Mouse (Mus musculus) c-Kit-positive CD71-positive TER-119-positive erythroid progenitor cells, embryonic 14.5 days (primary cell): ENCODE results near the gene Treml4.

Source experiments
- DNase-seq: peaks from one replicate; pipeline ENCODE4 v3.0.0-alpha.2; 2013; ENCODE audit warnings: low spot score

Treml4 gene

GRCm38 (mm10) chr17:48263741-48264362 is at the start of gene Treml4:
Gene Treml4 (plus strand): TSS chr17:48264295.
- no peak for DNase-seq

DNA sequence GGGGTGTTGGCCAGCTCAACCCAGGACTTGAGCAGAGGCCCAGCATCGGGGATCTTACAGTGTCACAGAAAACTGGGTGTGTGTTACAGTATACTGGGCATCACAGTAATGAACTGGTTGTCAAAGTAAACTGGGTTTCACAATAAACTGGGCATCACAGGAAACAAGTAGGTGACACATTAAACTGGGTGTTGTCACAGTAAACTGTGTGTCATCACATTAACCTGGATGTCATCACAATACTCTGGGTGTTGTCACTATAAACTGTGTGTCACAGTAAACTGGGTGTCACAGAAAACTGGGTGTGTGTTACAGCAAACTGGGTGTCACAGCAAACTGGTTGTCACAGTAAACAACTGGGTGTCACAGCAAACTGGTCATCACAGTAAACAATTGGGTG is 48.7 kb upstream of the Treml4 start:
- DNase-seq, result no peak

- no peak for DNase-seq
These were observed 33.4 kb upstream of the Treml4 start for GRCm38 (mm10) chr17:48230680-48231079.

GRCm38 (mm10) chr17:48232518-48232917 is 31.6 kb upstream of the Treml4 start, which contains the start of gene Trem1:
Gene Trem1 (plus strand): TSS chr17:48232768.
- no peak for DNase-seq

GRCm38 (mm10) chr17:48233789-48234188 is 30.3 kb upstream of the Treml4 start:
- no peak for DNase-seq

GRCm38 (mm10) chr17:48234550-48234949 is 29.5 kb upstream of the Treml4 start:
- no peak for DNase-seq

- no peak for DNase-seq
These were observed 28.2 kb upstream of the Treml4 start for GRCm38 (mm10) chr17:48235773-48236370.

DNA sequence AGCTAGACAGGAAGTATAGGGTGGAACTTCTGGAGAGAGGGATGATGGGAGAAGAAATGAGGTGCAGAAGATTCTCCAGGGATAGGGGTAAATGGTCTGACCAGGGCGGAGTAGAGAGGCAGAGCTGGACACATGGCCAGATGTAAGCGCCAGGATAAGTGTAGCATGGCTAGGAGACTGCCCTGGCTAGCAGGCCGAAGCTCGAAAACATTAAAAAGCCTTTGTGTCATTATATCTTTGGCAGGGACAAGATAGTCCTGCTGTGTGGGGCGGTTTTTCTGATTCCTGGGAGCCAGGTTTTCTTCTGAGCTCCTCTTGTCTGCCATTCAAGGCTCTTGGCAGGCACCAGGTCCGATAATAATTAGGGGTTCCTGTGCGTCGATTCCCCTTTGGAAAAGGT is 26.5 kb upstream of the Treml4 start:
- no peak for DNase-seq

DNA sequence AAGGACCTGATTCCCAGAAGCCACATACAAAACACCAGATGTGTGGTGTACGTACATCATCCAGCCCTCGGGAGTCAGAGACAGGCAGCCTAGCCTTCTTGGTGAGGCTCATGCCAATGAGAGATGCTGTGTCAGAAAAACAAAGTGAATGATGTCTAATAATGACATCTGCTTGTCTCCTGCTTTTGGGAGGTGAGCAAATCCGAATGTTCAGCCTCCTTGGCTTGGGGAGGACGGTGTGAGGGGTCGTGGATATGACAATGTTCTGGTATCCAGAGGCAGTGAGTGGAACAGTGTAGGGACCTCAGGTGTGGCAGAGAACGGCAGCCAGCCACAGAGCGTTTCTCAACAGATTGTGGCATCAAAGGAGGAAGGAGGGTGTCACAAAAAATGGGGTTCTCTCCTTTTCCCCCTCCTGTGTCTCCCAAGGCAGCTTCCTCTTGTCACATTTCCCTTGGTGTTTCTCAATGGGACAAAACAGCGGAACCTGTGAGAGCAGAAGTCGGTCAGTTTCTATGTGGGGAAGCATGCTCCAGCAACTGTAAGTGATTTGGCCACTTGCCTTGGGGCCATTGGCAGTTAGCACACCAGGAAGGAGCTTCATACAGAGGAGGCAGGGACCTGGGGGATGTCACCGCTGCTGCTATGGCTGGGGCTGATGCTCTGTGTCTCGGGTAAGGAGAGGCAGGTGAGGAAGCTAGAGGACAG is 16.7 kb upstream of the Treml4 start, which contains the start of gene Trem3:
Gene Trem3, plus strand, starts transcription at position 557 of the 708 bp plus-strand sequence.
- no peak for DNase-seq

GRCm38 (mm10) chr17:48249039-48249438 is 15.1 kb upstream of the Treml4 start:
- DNase-seq, result no peak

DNA sequence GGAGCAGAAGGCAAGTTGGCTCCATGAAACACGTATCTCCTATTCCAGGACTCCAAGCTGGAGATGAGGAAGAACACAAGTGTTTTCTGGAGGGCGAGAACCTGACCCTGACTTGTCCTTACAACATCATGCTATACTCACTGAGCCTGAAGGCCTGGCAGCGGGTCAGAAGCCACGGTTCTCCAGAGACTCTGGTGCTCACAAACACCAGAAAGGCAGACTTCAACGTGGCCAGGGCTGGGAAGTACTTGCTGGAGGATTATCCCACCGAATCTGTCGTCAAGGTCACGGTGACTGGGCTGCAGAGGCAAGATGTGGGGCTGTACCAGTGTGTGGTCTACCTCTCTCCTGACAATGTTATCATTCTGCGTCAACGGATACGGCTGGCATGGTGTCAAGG is 14.6 kb upstream of the Treml4 start:
- no peak for DNase-seq

GRCm38 (mm10) chr17:48250631-48251030 is 13.5 kb upstream of the Treml4 start:
- no peak for DNase-seq

DNA sequence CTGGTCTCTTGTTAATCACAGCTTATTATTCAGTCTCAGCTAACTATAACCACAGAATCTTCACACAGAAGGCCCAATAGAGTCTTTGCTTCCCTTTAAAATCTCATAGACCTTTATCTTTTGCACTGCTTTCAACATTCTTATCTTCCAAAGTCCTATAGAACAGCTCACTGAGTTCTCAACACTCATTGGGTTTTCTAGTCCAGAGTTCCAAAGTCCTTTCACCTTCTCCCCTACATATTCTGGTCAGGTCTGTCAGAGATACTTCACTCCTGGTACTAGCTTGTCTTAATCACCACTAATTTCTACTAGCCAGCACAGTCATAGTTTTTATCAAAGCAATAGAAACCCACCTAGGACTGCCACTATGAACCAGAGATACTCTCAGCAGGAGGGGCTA is 7.5 kb upstream of the Treml4 start:
- DNase-seq, result no peak

- DNase-seq, result no peak
These were observed 2.2 kb upstream of the Treml4 start for GRCm38 (mm10) chr17:48261868-48262267.

DNA sequence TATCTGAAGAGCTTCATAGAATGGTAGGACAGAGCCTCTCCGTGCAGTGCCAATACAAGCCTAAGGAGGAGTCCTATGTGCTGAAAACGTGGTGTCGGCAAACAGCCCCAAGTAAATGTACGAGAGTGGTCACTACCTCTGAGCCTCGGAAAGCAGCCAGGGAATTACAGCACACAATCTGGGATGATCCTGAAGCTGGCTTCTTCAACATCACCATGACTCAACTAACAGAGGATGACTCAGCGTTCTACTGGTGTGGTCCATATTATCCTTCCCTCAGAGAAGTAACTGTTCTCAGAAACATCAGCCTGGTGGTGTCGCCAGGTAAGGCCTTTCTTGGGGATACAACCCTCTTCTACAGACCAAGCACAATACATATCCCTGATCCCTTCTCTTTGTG is 567 bp downstream of the Treml4 start:
- peak; percentile 59 for DNase-seq

GRCm38 (mm10) chr17:48266138-48266537 is 2.0 kb downstream of the Treml4 start:
- DNase-seq, result no peak

DNA sequence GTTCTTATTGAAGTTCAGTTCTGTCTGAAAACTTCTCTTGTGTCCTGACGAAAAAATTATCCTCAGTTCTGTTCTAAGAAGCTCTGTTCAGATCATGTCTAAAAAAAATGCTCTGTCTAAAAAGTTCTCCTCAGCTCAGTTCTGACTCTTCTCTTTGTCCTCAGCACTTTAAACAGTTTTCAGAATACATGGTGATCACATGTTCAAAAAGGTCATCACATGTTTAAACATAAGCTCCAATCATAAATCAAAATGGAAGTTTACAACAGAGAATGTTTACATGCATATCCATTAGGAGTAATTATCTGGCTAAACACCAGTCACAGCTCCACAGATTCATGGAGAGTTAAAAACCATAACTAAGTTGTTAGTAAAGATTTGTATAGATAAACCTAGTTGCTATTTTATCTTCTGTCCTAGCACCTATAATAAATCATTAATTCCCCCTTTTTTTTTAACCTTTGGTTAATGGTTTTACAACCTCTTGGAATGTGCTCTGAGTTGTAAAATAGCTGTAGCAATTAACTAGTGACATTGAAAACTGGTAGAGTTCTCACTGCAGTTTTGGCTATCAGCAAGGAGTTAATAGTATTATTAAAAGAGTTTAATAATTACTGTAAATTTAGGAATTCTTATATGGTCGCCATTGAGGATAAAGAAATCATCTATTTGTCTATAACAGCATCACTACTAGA is 2.7 kb downstream of the Treml4 start:
- DNase-seq, result no peak

GRCm38 (mm10) chr17:48267591-48267990 is 3.5 kb downstream of the Treml4 start:
- no peak for DNase-seq

- no peak for DNase-seq
These were observed 4.2 kb downstream of the Treml4 start for GRCm38 (mm10) chr17:48268276-48268675.

DNA sequence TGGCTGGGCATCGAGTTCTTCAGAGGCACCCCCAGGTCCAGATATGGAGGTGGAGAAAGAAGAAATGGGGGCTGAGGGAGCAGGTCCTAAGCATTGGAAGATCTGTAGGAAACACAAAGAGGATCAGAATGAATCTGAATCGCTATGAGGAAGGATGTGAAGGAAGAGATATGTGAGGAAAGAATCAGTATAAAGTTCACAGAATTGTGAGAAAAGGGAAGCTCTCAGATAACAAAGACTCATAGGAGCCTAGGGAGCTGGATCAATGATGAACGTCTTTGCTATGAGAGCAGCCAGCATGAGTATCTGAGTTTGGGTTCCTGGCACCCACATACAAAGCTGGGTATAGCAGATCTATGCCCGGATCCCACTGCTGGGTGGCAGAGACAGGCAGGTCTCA is 5.7 kb downstream of the Treml4 start:
- DNase-seq, result no peak

- peak; percentile 92 for DNase-seq
These were observed 8.1 kb downstream of the Treml4 start for GRCm38 (mm10) chr17:48272158-48272557.

- no peak for DNase-seq
These were observed 8.5 kb downstream of the Treml4 start for GRCm38 (mm10) chr17:48272598-48272997.

- no peak for DNase-seq
These were observed 10.0 kb downstream of the Treml4 start for GRCm38 (mm10) chr17:48274098-48274497.
